Mouse (Mus musculus) small intestine, adult 2 months (tissue): ENCODE results near the gene Gpr1.

Experiments
- CTCF ChIP-seq: fragments of 200-500 bp; IDR thresholded peaks from 2 replicates; pipeline ENCODE4 v1.5.1; 2012; ENCODE audit warnings: low read depth, mild to moderate bottlenecking, control low read depth, inconsistent platforms, low read length, moderate library complexity, mixed read lengths; ENCODE audit not compliant: insufficient replicate concordance, insufficient read length; ENCODE audit errors: extremely low read depth
- POLR2A ChIP-seq: fragments of 200-500 bp; IDR thresholded peaks from 2 replicates; pipeline ENCODE4 v1.6.1; 2012; ENCODE audit warnings: low read depth, mild to moderate bottlenecking, control low read depth, inconsistent platforms, low read length, moderate library complexity

DNA sequence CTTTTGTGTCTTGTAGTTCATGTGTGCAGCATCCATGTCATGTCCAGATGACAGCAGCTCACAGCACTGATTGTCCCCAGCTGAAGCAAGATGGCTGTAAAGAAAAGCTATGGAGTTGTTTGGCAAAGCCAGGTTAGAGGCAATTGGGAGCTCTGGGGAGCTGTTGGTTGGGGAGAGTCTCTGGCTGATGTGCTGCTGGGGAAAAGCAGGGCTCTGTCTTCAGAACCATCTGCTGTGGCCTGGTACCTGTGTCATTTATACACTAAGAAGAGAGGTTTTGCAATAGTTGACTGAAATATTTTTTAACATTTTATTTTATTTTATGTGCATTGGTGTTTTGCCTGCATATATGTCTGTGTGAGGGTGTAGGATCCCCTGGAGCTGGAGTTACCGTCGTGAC, 44.2 kb upstream of the Gpr1 start:
- TF ChIP-seq CTCF (no peak), POLR2A (no peak)
